Mouse (Mus musculus): ENCODE data around the gene Bloc1s5.

The Bloc1s5 gene

GRCm38 (mm10) chr13:38634800-38635269, at the start of gene Bloc1s5:
Gene Bloc1s5 (minus strand): TSS chr13:38635109.
- in situ Hi-C loops (cut with MboI, MseI) = no loop called here

- in situ Hi-C loops (cut with MboI, MseI) = loop anchor here (25.0 kb wide), 1 partner anchor 290 kb away; the partner anchor contains the start of gene Slc35b3
These were observed 37.4 kb upstream of the Bloc1s5 start for GRCm38 (mm10) chr13:38672336-38672735.

GRCm38 (mm10) chr13:38671451-38671850, 36.5 kb upstream of the Bloc1s5 start:
- in situ Hi-C loops (cut with MboI, MseI) = loop anchor here (25.0 kb wide), 1 partner anchor 291 kb away; the partner anchor contains the start of gene Slc35b3

- in situ Hi-C loops (cut with MboI, MseI) = loop anchor here (25.0 kb wide), 1 partner anchor 292 kb away; the partner anchor contains the start of gene Slc35b3
These were observed 35.1 kb upstream of the Bloc1s5 start for GRCm38 (mm10) chr13:38670051-38670450.

- in situ Hi-C loops (cut with MboI, MseI) = loop anchor here (25.0 kb wide), 1 partner anchor 294 kb away; the partner anchor contains the start of gene Slc35b3
These were observed 33.6 kb upstream of the Bloc1s5 start for GRCm38 (mm10) chr13:38668514-38668913.

GRCm38 (mm10) chr13:38664753-38665152, 29.8 kb upstream of the Bloc1s5 start:
- in situ Hi-C loops (cut with MboI, MseI) = loop anchor here (25.0 kb wide), 1 partner anchor 298 kb away; the partner anchor contains the start of gene Slc35b3

GRCm38 (mm10) chr13:38659524-38660136, 24.7 kb upstream of the Bloc1s5 start:
- in situ Hi-C loops (cut with MboI, MseI) = loop anchor here (10.0 to 25.0 kb wide), 2 partner anchors 303 to 455 kb away; partner anchors contain the start of genes Slc35b3 and Snrnp48

GRCm38 (mm10) chr13:38658528-38659280, 23.8 kb upstream of the Bloc1s5 start, which contains the start of gene Eef1e1:
Gene Eef1e1 (minus strand): TSS chr13:38659058.
- in situ Hi-C loops (cut with MboI, MseI) = loop anchor here (10.0 to 25.0 kb wide), 2 partner anchors 304 to 454 kb away; partner anchors contain the start of genes Slc35b3 and Snrnp48

- in situ Hi-C loops (cut with MboI, MseI) = loop anchor here (10.0 to 25.0 kb wide), 2 partner anchors 304 to 453 kb away; partner anchors contain the start of genes Slc35b3 and Snrnp48
These were observed 23.0 kb upstream of the Bloc1s5 start for GRCm38 (mm10) chr13:38657865-38658264.

GRCm38 (mm10) chr13:38650292-38650691, 15.4 kb upstream of the Bloc1s5 start:
- in situ Hi-C loops (cut with MboI, MseI) = loop anchor here (10.0 to 25.0 kb wide), 2 partner anchors 312 to 445 kb away; partner anchors contain the start of genes Slc35b3 and Snrnp48

- in situ Hi-C loops (cut with MboI, MseI) = no loop called here
These were observed 14.2 kb upstream of the Bloc1s5 start for GRCm38 (mm10) chr13:38649069-38649468.

- in situ Hi-C loops (cut with MboI, MseI) = no loop called here
These were observed 6.5 kb upstream of the Bloc1s5 start for GRCm38 (mm10) chr13:38641414-38641813.

GRCm38 (mm10) chr13:38640961-38641360, 6.1 kb upstream of the Bloc1s5 start:
- in situ Hi-C loops (cut with MboI, MseI) = no loop called here

GRCm38 (mm10) chr13:38638694-38639093, 3.8 kb upstream of the Bloc1s5 start:
- in situ Hi-C loops (cut with MboI, MseI) = no loop called here

- in situ Hi-C loops (cut with MboI, MseI) = no loop called here
These were observed 581 bp downstream of the Bloc1s5 start for GRCm38 (mm10) chr13:38634256-38634799.

- in situ Hi-C loops (cut with MboI, MseI) = no loop called here
These were observed 1.5 kb downstream of the Bloc1s5 start for GRCm38 (mm10) chr13:38633287-38634000.

- in situ Hi-C loops (cut with MboI, MseI) = no loop called here
These were observed 2.4 kb downstream of the Bloc1s5 start for GRCm38 (mm10) chr13:38632556-38632955.

- in situ Hi-C loops (cut with MboI, MseI) = no loop called here
These were observed 8.7 kb downstream of the Bloc1s5 start for GRCm38 (mm10) chr13:38626229-38626525.

GRCm38 (mm10) chr13:38625492-38626228, 9.2 kb downstream of the Bloc1s5 start:
- in situ Hi-C loops (cut with MboI, MseI) = no loop called here

- in situ Hi-C loops (cut with MboI, MseI) = no loop called here
These were observed 10.5 kb downstream of the Bloc1s5 start for GRCm38 (mm10) chr13:38624292-38624902.

All from T-helper 2 cell (primary cell).